In genomic region chr17:65770982-65771915, GRCm38 (mm10) we compare ENCODE assay signal across 8 mouse cellular contexts. TPM values are rescaled to one million over a fixed set of nuclear protein-coding genes. Genes with fewer than 3 reads are reported as not detected.
DNase-seq lines count a peak whose midpoint lies in the region; ATAC-seq lines count a peak whose summit lies in the region.

No protein-coding gene starts in this region.

- no peaks in the 10 kb centered on the region for H3K9me3 ChIP-seq in forebrain, embryonic 12.5 days
- no peaks in the 10 kb centered on the region for H3K9me3 ChIP-seq in intestine, embryonic 15.5 days
- H3K9me3 ChIP-seq in midbrain, embryonic 13.5 days: no peaks in the 10 kb centered on the region

- ATAC-seq in forebrain, embryonic 12.5 days (ENCODE audit: low FRiP score): 0 out of 2 replicates have a peak, but pooled peaks have one; percentile 5
- no peak for ATAC-seq in intestine, embryonic 15.5 days
- no peak for ATAC-seq in midbrain, embryonic 13.5 days

- H3K4me1 ChIP-seq in forebrain, embryonic 12.5 days: peaks cover 51% of the 10 kb centered on the region
- H3K4me1 ChIP-seq in intestine, embryonic 15.5 days (replicated peaks): peaks cover 24% of the 10 kb centered on the region
- peaks cover 53% of the 10 kb centered on the region for H3K4me1 ChIP-seq in midbrain, embryonic 13.5 days (replicated peaks)

- peak overlapping the region; percentile 78 for H3K4me2 ChIP-seq in forebrain, embryonic 12.5 days
- H3K4me2 ChIP-seq in intestine, embryonic 15.5 days (replicated peaks): peak overlapping the region; percentile 94
- peak overlapping the region; percentile 80 for H3K4me2 ChIP-seq in midbrain, embryonic 13.5 days (replicated peaks)

- H3K4me3 ChIP-seq in forebrain, embryonic 12.5 days (replicated peaks): peak overlapping the region; percentile 74
- peak overlapping the region; percentile 63 for H3K4me3 ChIP-seq in intestine, embryonic 15.5 days (replicated peaks)
- H3K4me3 ChIP-seq in midbrain, embryonic 13.5 days (replicated peaks): peak overlapping the region; percentile 77

- no peaks in the 10 kb centered on the region for H3K36me3 ChIP-seq in forebrain, embryonic 12.5 days (replicated peaks)
- H3K36me3 ChIP-seq in intestine, embryonic 15.5 days: no peaks in the 10 kb centered on the region
- H3K36me3 ChIP-seq in midbrain, embryonic 13.5 days: peaks cover 4% of the 10 kb centered on the region; the same call in 1 of the 2 replicates

- no peak overlapping the region for H3K27ac ChIP-seq in forebrain, embryonic 12.5 days
- H3K27ac ChIP-seq in intestine, embryonic 15.5 days: no peak overlapping the region
- H3K27ac ChIP-seq in midbrain, embryonic 13.5 days: no peak overlapping the region

- WGBS in forebrain, embryonic 12.5 days: 21% methylated on average over 17 of the region's 17 CpGs
- WGBS in intestine, embryonic 15.5 days: 41% methylated on average over 17 of the region's 17 CpGs
- WGBS in midbrain, embryonic 13.5 days: 21% methylated on average over 17 of the region's 17 CpGs

- peak overlapping the region; percentile 87 for H3K9ac ChIP-seq in forebrain, embryonic 12.5 days
- H3K9ac ChIP-seq in intestine, embryonic 15.5 days: peak overlapping the region; percentile 77
- H3K9ac ChIP-seq in midbrain, embryonic 13.5 days (replicated peaks): peak overlapping the region; percentile 90

- H3K27me3 ChIP-seq in forebrain, embryonic 12.5 days: 0 out of 2 replicates have a peak, but pooled peaks cover 8% of the 10 kb centered on the region
- no peaks in the 10 kb centered on the region for H3K27me3 ChIP-seq in intestine, embryonic 15.5 days (replicated peaks)
- H3K27me3 ChIP-seq in midbrain, embryonic 13.5 days: peaks cover 12% of the 10 kb centered on the region

- peak; percentile 62 for DNase-seq in adrenal gland, postnatal 14 days
- DNase-seq in adrenal gland, adult 8-10 months: no peak
- DNase-seq in 3T3-L1 (ENCODE audit: low read depth, low spot score): peak; percentile 39
- no peak for DNase-seq in spleen, postnatal 10 days (ENCODE audit: low spot score in 2 of 2)
- no peak for DNase-seq in cerebellum, adult 9-11 months

RNA-seq across cellular contexts. Expression of gene Rab31, which starts 1.3 kb away (rescaled TPM):
- 30.0 and 33.0 TPM in 2 replicates for total RNA-seq in adrenal gland, postnatal 14 days (2021)
- total RNA-seq in adrenal gland, adult 8-10 months (2022): 10 to 100 TPM; 42.4 to 60.1 (median 50.4) TPM
- polyA plus RNA-seq in forebrain, embryonic 12.5 days (2016; fragmentation: Nextera tagmentation; extraction: Ambion mirVana): 75.8 and 79.0 TPM in 2 replicates
- polyA plus RNA-seq in intestine, embryonic 15.5 days (2015; fragmentation: Nextera tagmentation; extraction: Ambion mirVana): 26.6 and 32.5 TPM in 2 replicates
- 71.6 and 74.8 TPM in 2 replicates for polyA plus RNA-seq in midbrain, embryonic 13.5 days (2015; fragmentation: Nextera tagmentation; extraction: Ambion mirVana)

RNA-seq across cellular contexts. Expression of gene Ppp4r1, which starts 11.1 kb away (rescaled TPM):
- total RNA-seq in adrenal gland, postnatal 14 days (2021): 58.1 and 61.3 TPM in 2 replicates
- total RNA-seq in adrenal gland, adult 8-10 months (2022): 10 to 100 TPM; 61.5 to 75.7 (median 67.7) TPM
- polyA plus RNA-seq in forebrain, embryonic 12.5 days (2016; fragmentation: Nextera tagmentation; extraction: Ambion mirVana): 56.9 and 59.3 TPM in 2 replicates
- 32.5 and 35.1 TPM in 2 replicates for polyA plus RNA-seq in intestine, embryonic 15.5 days (2015; fragmentation: Nextera tagmentation; extraction: Ambion mirVana)
- 48.0 and 51.2 TPM in 2 replicates for polyA plus RNA-seq in midbrain, embryonic 13.5 days (2015; fragmentation: Nextera tagmentation; extraction: Ambion mirVana)

Comparison
In these comparisons a context has a peak if more than half of its experiments do, and no peak if none do; other contexts are left out.
1. DNase-seq: peak in adrenal gland, postnatal 14 days (single experiment) and 3T3-L1 (single experiment); none in adrenal gland, adult 8-10 months (single experiment), spleen, postnatal 10 days (0 of 2) and cerebellum, adult 9-11 months (single experiment).
2. Peak in every context shown above with its lines, with median percentiles within 50 percentile points of each other: H3K4me2 ChIP-seq, H3K4me3 ChIP-seq and H3K9ac ChIP-seq.